Mouse (Mus musculus) ES-E14 (cell line): ENCODE measurements at regions not wholly inside any gene's neighbourhood (a gene's known extent, or its start where the extent isn't known, plus 50 kb on each side); places are given as distances from the start of the nearest gene placed in this dataset.

Experiments
- DNase-seq: peaks from one replicate; pipeline ENCODE4 v3.0.0-alpha.2; 2013; ENCODE audit warnings: low read depth, low spot score
- H3K27ac ChIP-seq: 2 replicates; pipeline ENCODE4 v1.5.1; 2012; ENCODE audit warnings: low read depth, mild to moderate bottlenecking, low read length, moderate library complexity, mixed read lengths; ENCODE audit not compliant: poor library complexity, insufficient read depth, severe bottlenecking
- H3K36me3 ChIP-seq: 2 replicates; pipeline ENCODE4 v1.6.1; 2012; ENCODE audit warnings: mild to moderate bottlenecking, low read length, moderate library complexity, mixed read lengths; ENCODE audit not compliant: control insufficient read depth, poor library complexity, insufficient read depth, severe bottlenecking
- H3K4me1 ChIP-seq, 2 experiments: fragments of 150-350 bp in 1 of 2; sonication (generic) in 1 of 2; 2 replicates each; pipeline ENCODE4 v1.6.1; 2012; ENCODE audit warnings: low read length in 2 of 2, mild to moderate bottlenecking in 1 of 2, mixed read lengths in 1 of 2; ENCODE audit not compliant: control insufficient read depth in 2 of 2, insufficient read depth in 2 of 2, poor library complexity in 1 of 2
- H3K4me3 ChIP-seq, 2 experiments: fragments of 150-350 bp in 1 of 2; sonication (generic) in 1 of 2; 2 replicates each; pipeline ENCODE4 v1.5.1; 2012; ENCODE audit warnings: low read length in 2 of 2, low read depth in 1 of 2, mild to moderate bottlenecking in 1 of 2, mixed read lengths in 1 of 2; ENCODE audit not compliant: insufficient read depth in 1 of 2, poor library complexity in 1 of 2, severe bottlenecking in 1 of 2
- H3K9ac ChIP-seq: 2 replicates; pipeline ENCODE4 v1.6.1; 2012; ENCODE audit warnings: low read depth, mild to moderate bottlenecking, low read length, mixed read lengths; ENCODE audit not compliant: poor library complexity, insufficient read depth, severe bottlenecking
- H3K9me3 ChIP-seq: fragments of 150-350 bp; sonication (generic); 2 replicates; pipeline ENCODE4 v1.6.1; 2012; ENCODE audit warnings: low read depth, mild to moderate bottlenecking, low read length; ENCODE audit not compliant: control insufficient read depth, insufficient read depth
- CHD2 ChIP-seq: IDR thresholded peaks from 2 replicates; pipeline ENCODE4 v1.6.1; 2014; ENCODE audit warnings: mild to moderate bottlenecking, low read depth, low read length, inconsistent platforms
- HCFC1 ChIP-seq: IDR thresholded peaks from 2 replicates; pipeline ENCODE4 v1.6.1; 2012; ENCODE audit warnings: low read length, inconsistent platforms, borderline replicate concordance; ENCODE audit not compliant: insufficient read depth
- MAFK ChIP-seq: IDR thresholded peaks from 2 replicates; pipeline ENCODE4 v1.6.1; 2014; ENCODE audit warnings: mild to moderate bottlenecking, low read depth, low read length, inconsistent platforms; ENCODE audit not compliant: insufficient read depth
- ZC3H11A ChIP-seq: IDR thresholded peaks from 2 replicates; pipeline ENCODE4 v1.6.1; 2012; ENCODE audit warnings: low read depth, mild to moderate bottlenecking, inconsistent platforms, low read length, borderline replicate concordance
- ZNF384 ChIP-seq: IDR thresholded peaks from 2 replicates; pipeline ENCODE4 v1.6.1; 2012; ENCODE audit warnings: low read depth, low read length, inconsistent platforms
- in situ Hi-C, 2 experiments: fragments of 600-800 bp; cut with MboI; formaldehyde crosslinking; loops; one replicate each; pipeline ENCODE4 v1.15.1; 2025; ENCODE audit warnings: low sequenced_read_pairs in 2 of 2, inconsistent platforms in 1 of 2; ENCODE audit not compliant: unreplicated experiment in 2 of 2

DNA sequence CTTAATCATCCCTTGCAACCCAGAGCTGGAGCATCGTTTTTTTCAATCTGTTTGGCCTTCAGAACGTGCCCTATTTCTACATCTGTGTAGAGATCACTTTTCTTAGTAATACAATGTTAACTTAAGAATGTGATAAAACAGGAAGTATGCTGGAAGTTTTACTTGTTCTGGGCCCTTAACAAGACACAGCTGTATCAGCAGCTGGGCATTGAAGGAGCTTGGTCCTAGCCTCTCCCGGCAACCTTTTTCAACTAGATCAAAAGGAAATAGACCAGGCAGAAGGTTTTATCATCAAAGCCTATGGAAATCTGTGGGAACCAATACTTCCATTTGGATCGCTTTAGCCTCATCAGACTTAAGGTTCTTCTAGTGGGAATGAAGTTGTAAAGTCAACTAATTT, 317.9 kb downstream of the Ndfip2 start:
- Histone ChIP-seq H3K4me1 (no peaks in the 10 kb centered on the region), H3K9ac (no peak overlapping the region), H3K27ac (no peak overlapping the region), H3K36me3 (no peaks in the 10 kb centered on the region), H3K4me3 (no peak overlapping the region), H3K9me3 (no peaks in the 10 kb centered on the region)
- in situ Hi-C loops: no loop called here
- DNase-seq: no peak
- TF ChIP-seq CHD2: no peak
- TF ChIP-seq ZNF384: no peak
- no peak for TF ChIP-seq MAFK
- no peak for TF ChIP-seq HCFC1
- TF ChIP-seq ZC3H11A: no peak

GRCm38 (mm10) chr14:105572036-105572891, 313.9 kb downstream of the Ndfip2 start:
- Histone ChIP-seq H3K36me3 (no peaks in the 10 kb centered on the region), H3K9me3 (no peaks in the 10 kb centered on the region), H3K4me3 (no peak overlapping the region), H3K9ac (no peak overlapping the region), H3K4me1 (no peaks in the 10 kb centered on the region), H3K27ac (no peak overlapping the region)
- no peak for DNase-seq
- in situ Hi-C loops: no loop called here
- no peak for TF ChIP-seq ZC3H11A
- TF ChIP-seq HCFC1: no peak
- TF ChIP-seq CHD2: no peak
- TF ChIP-seq ZNF384: no peak
- no peak for TF ChIP-seq MAFK

GRCm38 (mm10) chr14:105570156-105570555, 311.8 kb downstream of the Ndfip2 start:
- no peaks in the 10 kb centered on the region for H3K4me1 ChIP-seq
- H3K9me3 ChIP-seq: no peaks in the 10 kb centered on the region
- TF ChIP-seq MAFK (no peak), ZNF384 (no peak), ZC3H11A (no peak), CHD2 (no peak), HCFC1 (no peak)
- H3K36me3 ChIP-seq: no peaks in the 10 kb centered on the region
- H3K9ac ChIP-seq: no peak overlapping the region
- in situ Hi-C loops: no loop called here
- no peak overlapping the region for H3K27ac ChIP-seq
- H3K4me3 ChIP-seq: no peak overlapping the region
- DNase-seq: no peak

DNA sequence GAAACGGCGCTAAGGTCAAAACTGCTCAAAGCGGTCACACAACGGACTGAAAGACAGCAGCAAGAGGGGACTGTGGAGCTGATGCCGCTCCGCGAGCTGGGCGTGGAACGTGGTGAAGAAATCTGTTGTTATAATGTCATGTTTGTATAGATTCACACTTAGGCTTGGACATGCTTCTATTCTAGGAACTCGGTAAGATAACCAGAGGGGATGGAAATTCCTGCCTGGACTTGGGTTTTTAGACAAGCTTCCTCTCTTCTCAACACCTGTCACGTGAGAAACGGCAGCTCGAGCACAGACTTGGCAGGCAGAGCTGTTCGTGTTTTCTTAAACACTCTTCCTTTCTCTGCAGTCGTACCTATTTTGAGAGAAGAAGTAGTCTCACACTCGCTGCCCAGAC, 307.5 kb downstream of the Ndfip2 start:
- Histone ChIP-seq H3K9ac (no peak overlapping the region), H3K27ac (no peak overlapping the region), H3K4me3 (no peak overlapping the region), H3K9me3 (no peaks in the 10 kb centered on the region), H3K4me1 (no peaks in the 10 kb centered on the region), H3K36me3 (no peaks in the 10 kb centered on the region)
- no peak for DNase-seq
- no peak for TF ChIP-seq HCFC1
- TF ChIP-seq CHD2: no peak
- TF ChIP-seq ZC3H11A: no peak
- no peak for TF ChIP-seq MAFK
- no peak for TF ChIP-seq ZNF384
- in situ Hi-C loops: no loop called here

DNA sequence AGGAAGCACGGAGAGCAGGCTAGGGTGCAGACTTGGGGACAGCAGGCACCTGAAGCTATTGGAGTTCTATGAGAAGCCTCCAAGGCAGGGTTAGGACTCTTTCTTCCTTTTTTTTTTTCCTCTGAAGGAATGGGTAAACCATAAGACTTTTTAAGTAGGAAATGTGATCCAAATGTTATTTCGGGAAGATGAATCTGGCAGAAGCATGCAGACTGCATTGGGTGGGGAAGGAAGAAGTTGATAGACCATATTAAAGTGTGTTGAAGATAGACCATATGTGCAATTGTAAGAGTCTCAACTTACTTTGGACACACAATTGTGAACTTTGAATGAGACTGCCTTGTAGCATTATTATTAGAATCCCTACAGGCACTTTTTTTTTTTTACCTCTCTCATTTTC, 304.5 kb downstream of the Ndfip2 start:
- TF ChIP-seq MAFK: no peak
- no peak for TF ChIP-seq ZC3H11A
- TF ChIP-seq ZNF384: no peak
- TF ChIP-seq HCFC1: no peak
- TF ChIP-seq CHD2: no peak
- no peaks in the 10 kb centered on the region for H3K9me3 ChIP-seq
- DNase-seq: no peak
- H3K4me3 ChIP-seq: no peak overlapping the region
- no peak overlapping the region for H3K9ac ChIP-seq
- H3K27ac ChIP-seq: no peak overlapping the region
- in situ Hi-C loops: no loop called here
- H3K4me1 ChIP-seq: no peaks in the 10 kb centered on the region
- no peaks in the 10 kb centered on the region for H3K36me3 ChIP-seq
